Mouse (Mus musculus) right cerebral cortex, postnatal 25 days (tissue): Measurements from ENCODE around the gene Bcas1.

ENCODE experiments used
- DNase-seq: peaks from one replicate; pipeline ENCODE4 v3.0.0; 2022

The Bcas1 gene

GRCm38 (mm10) chr2:170344502-170345409 lies 82.9 kb downstream of the Bcas1 start:
- DNase-seq: no peak

- no peak for DNase-seq
Measured at GRCm38 (mm10) chr2:170343819-170344317, 83.8 kb downstream of the Bcas1 start.

DNA sequence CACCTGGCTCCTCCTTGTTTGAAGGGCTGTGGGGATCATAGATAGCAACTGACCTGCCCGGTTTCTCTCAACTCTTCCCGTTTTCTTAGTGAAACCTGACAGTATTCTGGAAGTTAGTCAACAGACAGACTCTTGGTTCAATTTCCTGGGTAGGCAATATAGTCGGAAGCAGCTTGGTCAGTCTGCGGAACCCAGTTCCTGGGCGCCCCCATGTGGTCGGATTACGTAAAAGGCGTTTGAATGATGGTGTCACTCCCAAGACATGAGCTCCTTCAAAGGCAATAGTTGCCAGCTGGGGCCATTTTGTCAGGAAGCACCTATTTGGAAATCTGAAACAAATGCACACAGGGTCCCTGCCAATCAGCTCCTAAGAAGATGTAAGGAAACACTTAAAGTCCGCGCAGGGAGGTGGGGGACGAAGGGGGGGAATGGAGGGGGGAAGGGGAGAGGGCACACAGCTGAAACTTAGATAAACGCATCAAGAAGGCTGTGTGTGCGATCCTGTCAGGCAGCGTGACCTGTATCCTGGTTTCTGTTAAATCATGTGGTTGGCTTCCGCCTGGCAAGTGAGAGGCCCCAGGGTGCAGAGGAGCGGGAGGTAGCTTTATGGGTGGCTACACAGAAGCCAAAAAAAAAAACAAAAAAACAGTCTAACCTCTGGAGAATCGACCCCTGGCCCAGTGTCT lies 84.4 kb downstream of the Bcas1 start:
- DNase-seq: no peak

DNA sequence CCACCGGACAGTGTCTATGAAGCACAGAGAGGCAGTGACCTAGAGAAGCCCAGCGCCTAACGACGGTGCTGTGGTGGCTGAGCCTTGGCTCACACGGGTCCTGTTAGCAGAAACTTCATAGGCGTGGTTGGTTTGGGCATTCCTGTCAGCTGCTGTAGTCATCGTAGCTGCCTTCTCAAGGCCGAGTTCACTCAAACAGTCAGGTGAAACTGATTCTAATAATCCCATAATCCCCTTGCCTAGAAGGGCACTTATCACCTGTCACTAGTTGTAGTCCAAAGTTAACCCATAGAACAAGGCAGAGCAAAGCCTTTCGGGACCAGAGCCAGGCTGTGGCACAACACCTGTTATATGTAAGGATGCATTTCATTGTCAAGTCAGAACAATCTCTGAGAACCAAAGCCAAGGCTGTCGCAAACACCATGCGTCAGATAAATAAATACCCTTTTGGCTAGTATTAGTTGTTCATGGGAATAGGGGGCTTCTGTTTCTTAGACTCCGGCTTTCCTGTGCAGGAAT lies 85.3 kb downstream of the Bcas1 start:
- no peak for DNase-seq

DNA sequence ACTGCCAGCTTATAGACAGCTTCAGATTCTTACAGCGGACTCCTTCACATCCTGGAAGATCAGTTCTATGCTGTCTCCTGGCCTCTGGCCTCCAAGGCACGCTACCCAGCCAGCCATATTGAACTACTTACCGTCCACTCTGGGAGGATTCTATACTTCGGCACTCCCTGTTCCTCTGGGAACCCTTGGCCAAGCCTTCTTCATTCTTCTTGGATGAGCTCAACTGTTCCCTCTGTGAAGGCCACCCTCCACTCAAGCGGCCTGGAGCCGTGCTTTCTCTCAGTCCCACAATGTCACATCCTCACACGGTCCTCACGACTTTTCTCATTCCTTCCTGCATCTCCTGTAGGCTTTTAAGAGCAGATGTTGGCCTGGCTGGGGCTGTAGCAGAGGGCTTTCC lies 86.5 kb downstream of the Bcas1 start:
- no peak for DNase-seq

DNA sequence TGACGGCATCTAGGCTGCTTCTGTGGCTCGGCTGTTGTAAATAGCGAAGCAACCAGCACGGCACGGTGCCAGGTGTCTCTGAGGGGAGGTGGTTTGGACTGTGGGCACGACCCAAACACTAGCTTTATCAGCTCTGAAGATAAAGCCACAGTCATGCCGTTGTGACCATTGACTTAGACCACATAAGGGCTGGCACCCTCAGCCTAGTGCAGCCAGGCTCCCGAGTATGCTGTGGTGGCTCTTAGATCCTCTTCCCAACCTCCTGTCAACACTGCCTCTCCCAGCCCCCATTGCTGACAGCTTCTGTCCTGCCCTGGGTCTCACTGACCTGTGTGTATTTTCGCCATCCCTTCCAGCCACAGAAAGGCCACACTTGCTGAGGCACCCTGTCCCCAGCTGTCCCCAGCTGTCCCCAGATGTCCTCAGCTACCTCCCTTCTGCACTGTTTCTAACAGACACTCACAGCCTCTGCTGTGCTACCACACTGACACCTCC lies 91.3 kb downstream of the Bcas1 start:
- no peak for DNase-seq

DNA sequence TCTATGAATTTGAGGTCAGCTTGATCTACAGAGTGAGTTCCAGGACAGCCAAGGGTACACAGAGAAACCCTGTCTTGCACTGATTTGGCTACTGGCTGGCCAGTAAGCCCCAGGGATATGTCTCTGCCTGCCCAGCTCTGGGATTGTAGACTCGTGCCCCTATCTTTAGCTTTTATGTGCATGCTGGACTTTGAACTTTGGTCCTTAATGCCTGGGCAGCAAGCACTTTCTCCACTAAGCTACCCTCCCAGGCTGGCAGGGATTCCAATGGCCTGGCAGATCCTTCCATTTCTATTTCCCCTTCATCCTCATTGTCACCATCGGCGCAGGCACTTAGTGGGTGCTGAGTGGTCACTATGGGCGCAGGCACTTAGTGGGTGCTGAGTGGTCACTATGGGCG lies 92.5 kb downstream of the Bcas1 start:
- no peak for DNase-seq

DNA sequence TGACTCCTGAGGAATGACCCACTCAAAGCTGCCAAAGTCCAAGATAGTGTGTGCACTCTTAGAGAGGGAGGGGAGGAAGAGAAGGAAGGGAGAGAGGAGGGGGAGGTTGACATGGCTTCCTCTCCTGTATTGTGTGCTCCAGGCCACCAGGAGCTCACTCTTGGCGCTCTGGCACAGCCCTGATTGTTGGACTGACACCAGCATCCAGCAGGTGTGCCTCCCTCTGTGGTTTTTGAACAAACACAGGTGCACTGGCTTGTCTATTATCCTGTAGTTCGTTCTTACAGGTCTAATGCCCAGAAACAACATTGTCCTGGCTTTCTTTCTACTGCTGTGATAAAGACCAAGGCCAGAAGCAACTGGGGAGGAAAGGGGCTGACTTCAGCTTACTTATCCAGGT lies 95.8 kb downstream of the Bcas1 start:
- DNase-seq: no peak

- no peak for DNase-seq
Measured at GRCm38 (mm10) chr2:170330466-170330865, 97.2 kb downstream of the Bcas1 start.

GRCm38 (mm10) chr2:170329921-170330320 lies 97.7 kb downstream of the Bcas1 start:
- DNase-seq: no peak

DNA sequence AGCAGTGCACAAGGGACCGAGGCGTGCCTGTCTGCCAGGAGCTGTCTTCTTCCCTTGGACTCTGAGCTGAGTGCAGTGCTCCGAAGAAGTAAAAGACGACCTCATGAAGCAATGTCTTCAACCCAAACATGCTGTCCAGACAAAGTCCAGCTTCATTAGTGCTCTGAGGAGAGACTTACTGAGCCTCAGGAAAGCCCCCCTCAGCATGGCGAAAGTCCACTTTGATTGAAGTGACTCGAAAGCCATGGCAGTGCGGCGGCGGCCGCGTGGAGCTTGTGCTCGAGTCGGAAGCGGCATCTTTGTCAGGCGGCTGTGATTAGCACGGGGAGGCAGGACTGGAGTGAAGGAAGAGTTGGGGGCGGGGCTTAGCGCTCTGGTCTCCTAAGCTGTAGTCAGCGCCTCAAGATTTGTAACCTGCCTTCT lies 103.7 kb downstream of the Bcas1 start:
- peak; percentile 20 for DNase-seq

GRCm38 (mm10) chr2:170322013-170322414 lies 105.6 kb downstream of the Bcas1 start:
- DNase-seq: no peak

DNA sequence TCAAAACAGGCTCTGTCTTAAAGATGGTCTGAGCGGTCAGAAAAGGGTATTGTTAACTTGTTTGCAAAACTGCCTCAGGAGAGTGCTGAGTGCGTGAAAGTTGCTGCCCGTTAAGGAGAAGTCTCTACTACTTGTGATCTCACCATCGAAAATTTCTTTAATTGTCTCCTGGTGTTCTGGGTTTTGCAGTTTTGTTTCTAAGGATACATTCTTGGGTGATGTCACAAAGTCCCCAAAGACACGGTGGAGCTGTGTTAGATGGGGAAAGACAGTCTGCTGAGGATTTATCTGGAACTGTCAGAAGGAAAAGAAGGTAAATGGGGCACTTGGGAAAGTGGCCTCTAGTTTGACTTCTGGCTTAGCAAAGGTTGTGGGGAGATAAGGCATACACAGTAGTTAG lies 106.1 kb downstream of the Bcas1 start:
- DNase-seq: no peak

GRCm38 (mm10) chr2:170319533-170320463 lies 107.8 kb downstream of the Bcas1 start:
- no peak for DNase-seq

- peak; percentile 82 for DNase-seq
Measured at GRCm38 (mm10) chr2:170318713-170319532, 108.7 kb downstream of the Bcas1 start.

DNA sequence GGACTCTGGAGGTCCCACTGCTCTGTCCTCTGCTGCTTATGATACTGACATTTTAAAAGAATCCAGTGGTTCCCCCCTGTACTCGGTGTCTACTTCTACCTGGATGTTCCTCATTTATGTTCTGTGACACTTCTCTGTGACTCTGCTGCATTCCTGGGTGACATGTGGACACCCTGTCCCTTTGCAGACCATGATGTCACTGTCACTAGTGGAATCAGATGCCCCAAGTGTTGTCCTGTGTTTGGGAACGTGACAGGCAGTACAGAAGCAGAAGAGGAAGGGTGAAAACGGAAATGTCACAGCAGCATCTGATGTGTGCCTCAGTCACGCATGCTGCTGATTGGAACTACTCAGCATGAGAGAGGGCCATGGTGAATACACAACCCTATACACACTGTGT lies 110.9 kb downstream of the Bcas1 start:
- DNase-seq: no peak

GRCm38 (mm10) chr2:170316344-170316743 lies 111.3 kb downstream of the Bcas1 start:
- DNase-seq: no peak

DNA sequence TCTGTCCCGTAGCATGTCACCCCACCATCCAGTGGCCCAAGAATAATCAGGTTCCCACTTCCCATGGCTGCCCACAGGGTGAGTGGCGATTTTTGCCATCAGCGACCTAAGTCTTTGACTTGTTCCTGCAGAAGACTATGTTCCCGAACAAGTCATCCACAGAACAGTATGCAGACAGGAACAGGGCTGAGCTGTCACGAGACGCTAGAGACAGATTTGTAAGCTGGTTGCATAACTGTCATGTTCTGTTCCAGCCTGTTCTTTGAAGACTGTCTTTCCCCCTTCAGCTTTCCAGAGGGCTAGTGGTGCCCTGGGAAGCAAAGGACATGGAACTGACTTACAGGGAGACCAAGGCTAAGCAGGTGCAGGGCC lies 116.7 kb downstream of the Bcas1 start:
- DNase-seq: no peak

- DNase-seq: no peak
Measured at GRCm38 (mm10) chr2:170310310-170310987, 117.2 kb downstream of the Bcas1 start.

GRCm38 (mm10) chr2:170308966-170309365 lies 118.7 kb downstream of the Bcas1 start:
- DNase-seq: no peak
